Mouse (Mus musculus): Measurements from ENCODE around the gene Eml5.

The Eml5 gene

GRCm38 (mm10) chr12:98840135-98840534 is 61.1 kb downstream of the Eml5 start:
- in situ Hi-C loops (cut with MboI; ENCODE audit: low pct_unique_long_range_greater_than_20kb in 1 of 2, low sequenced_read_pairs in 2 of 2, unreplicated experiment in 1 of 2) = no loop called here

DNA sequence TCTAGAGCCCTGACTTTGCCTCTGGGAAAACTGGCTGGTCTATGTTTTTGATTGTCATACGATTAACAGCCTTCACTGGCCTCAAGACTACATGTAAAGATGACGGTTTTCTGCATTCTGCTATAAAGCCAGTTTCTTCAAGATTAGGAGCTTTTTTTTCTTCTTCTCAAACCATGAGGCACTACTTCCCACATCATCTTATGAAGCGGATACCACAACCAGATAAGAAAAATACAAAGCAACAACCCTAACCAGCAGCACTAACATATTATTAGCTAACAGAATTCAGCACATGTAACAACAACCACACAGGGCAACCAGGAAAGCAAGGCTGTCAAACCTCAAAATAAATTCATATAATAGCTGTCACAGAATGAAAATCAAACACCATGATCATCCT is 63.3 kb downstream of the Eml5 start:
- in situ Hi-C loops (cut with MboI; ENCODE audit: low pct_unique_long_range_greater_than_20kb in 1 of 2, low sequenced_read_pairs in 2 of 2, unreplicated experiment in 1 of 2) = no loop called here

- in situ Hi-C loops (cut with MboI; ENCODE audit: low pct_unique_long_range_greater_than_20kb in 1 of 2, low sequenced_read_pairs in 2 of 2, unreplicated experiment in 1 of 2) = no loop called here
Measured at GRCm38 (mm10) chr12:98835466-98835865, 65.8 kb downstream of the Eml5 start.

DNA sequence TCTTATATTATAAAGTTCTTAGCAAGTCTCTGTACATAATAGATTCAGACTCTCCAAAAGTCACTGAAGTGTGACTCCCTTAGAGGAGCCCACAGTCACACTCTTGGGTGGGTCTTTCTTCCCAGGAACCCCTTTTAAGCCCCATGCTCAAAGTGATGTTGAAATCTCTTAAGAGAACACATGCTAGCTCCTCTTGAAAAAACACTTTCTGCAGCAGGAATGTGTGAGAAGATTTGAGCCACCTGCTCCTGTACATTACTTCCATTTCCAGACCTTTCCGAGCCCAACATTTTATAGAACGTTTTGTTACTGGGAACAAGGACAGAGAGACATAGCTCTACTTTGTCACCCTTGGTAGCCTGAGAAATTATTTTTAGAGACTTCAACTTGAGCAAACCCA is 66.4 kb downstream of the Eml5 start:
- in situ Hi-C loops (cut with MboI; ENCODE audit: low pct_unique_long_range_greater_than_20kb in 1 of 2, low sequenced_read_pairs in 2 of 2, unreplicated experiment in 1 of 2) = no loop called here

- in situ Hi-C loops (cut with MboI; ENCODE audit: low pct_unique_long_range_greater_than_20kb in 1 of 2, low sequenced_read_pairs in 2 of 2, unreplicated experiment in 1 of 2) = no loop called here
Measured at GRCm38 (mm10) chr12:98833901-98834300, 67.4 kb downstream of the Eml5 start.

GRCm38 (mm10) chr12:98832929-98833598 is 68.2 kb downstream of the Eml5 start:
- in situ Hi-C loops (cut with MboI; ENCODE audit: low pct_unique_long_range_greater_than_20kb in 1 of 2, low sequenced_read_pairs in 2 of 2, unreplicated experiment in 1 of 2) = no loop called here

DNA sequence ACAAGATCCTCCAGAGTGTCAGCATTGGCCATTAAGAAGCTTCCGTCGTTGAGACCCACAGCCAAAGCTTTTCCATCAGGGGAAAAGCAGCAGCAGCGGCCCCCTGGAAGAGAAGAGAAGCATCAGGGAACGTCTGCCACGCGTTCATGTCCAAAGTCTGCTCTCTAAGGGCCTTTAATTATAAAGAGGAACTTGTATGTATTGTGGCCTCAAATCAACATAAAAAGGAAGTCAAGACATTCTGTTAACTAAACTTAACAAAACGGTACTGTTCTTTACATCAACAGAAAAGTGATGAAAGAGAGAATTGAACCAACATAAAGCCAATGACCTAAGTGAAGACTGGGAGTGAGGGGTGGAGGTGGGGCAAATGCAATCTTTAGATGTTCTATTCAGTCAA is 70.2 kb downstream of the Eml5 start:
- in situ Hi-C loops (cut with MboI; ENCODE audit: low pct_unique_long_range_greater_than_20kb in 1 of 2, low sequenced_read_pairs in 2 of 2, unreplicated experiment in 1 of 2) = no loop called here

DNA sequence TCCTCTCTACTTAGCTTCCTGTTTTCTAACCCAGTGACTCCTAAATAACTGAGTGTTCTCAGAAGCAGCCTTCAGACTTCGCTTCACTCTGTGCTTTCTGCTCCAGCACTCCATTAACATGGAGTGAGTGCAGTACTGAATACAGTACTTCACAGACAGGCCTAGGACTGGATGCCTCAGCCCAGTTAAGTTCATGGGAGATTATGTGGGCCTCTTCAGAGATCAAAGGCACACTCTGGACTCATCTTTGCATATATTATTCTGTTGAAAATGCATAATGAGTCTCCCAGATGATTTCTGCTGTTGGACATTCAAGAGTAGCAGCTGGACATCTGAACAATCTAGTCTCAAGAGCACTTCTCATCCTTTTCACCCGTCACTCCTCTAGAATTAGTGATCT is 80.5 kb downstream of the Eml5 start:
- in situ Hi-C loops (cut with MboI; ENCODE audit: low pct_unique_long_range_greater_than_20kb in 1 of 2, low sequenced_read_pairs in 2 of 2, unreplicated experiment in 1 of 2) = no loop called here

- in situ Hi-C loops (cut with MboI; ENCODE audit: low pct_unique_long_range_greater_than_20kb in 1 of 2, low sequenced_read_pairs in 2 of 2, unreplicated experiment in 1 of 2) = no loop called here
Measured at GRCm38 (mm10) chr12:98804078-98804748, 97.1 kb downstream of the Eml5 start.

- in situ Hi-C loops (cut with MboI; ENCODE audit: low pct_unique_long_range_greater_than_20kb in 1 of 2, low sequenced_read_pairs in 2 of 2, unreplicated experiment in 1 of 2) = no loop called here
Measured at GRCm38 (mm10) chr12:98802245-98802644, 99.0 kb downstream of the Eml5 start.

GRCm38 (mm10) chr12:98800334-98800733 is 101.0 kb downstream of the Eml5 start:
- in situ Hi-C loops (cut with MboI; ENCODE audit: low pct_unique_long_range_greater_than_20kb in 1 of 2, low sequenced_read_pairs in 2 of 2, unreplicated experiment in 1 of 2) = no loop called here

DNA sequence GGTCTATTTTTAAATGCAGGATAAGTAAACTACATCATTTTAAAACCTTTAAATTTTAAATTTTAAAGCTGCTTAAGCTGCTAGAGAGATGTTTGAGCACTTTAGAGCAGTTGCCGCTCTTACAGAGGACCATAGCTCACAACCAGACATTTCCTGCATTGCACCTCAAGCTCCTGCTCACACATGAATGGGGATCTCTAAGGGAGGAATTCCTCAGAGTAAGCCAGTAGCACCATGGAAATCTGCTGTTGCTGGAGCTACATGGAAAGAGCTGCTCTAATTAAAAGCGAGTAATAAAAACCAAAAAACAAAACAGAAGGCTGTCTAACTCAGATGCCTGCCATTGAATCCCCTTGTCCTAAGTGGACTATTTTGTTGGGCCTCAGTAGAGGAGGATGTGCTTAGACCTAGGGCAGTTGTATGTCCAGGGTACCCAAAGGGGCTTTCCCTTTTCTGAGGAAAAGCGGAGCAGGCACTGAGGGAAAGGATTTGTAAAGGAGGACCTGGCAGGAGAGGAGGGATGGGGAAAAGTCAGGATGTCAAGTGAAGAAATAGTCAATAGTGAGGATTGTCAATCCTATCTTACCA is 105.5 kb downstream of the Eml5 start:
- in situ Hi-C loops (cut with MboI; ENCODE audit: low pct_unique_long_range_greater_than_20kb in 1 of 2, low sequenced_read_pairs in 2 of 2, unreplicated experiment in 1 of 2) = no loop called here

DNA sequence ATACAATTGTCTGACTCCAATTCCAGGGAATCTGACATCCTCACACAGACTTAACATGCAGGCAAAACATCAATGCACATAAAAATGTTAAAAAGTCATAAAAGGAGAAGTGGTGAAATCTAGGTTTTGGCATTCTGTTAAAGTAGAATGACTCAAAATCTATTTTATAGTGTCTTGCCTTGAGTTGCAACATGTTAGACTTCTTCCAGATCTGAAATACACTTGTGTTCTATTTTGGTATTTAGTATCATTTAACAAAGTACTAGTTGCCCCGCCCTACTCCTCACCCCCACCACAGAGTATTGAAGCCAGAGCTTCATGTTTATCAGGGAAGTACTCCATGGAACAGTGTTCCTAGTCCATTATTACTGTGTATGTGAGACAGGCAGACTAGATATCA is 117.0 kb downstream of the Eml5 start:
- in situ Hi-C loops (cut with MboI; ENCODE audit: low pct_unique_long_range_greater_than_20kb in 1 of 2, low sequenced_read_pairs in 2 of 2, unreplicated experiment in 1 of 2) = no loop called here

DNA sequence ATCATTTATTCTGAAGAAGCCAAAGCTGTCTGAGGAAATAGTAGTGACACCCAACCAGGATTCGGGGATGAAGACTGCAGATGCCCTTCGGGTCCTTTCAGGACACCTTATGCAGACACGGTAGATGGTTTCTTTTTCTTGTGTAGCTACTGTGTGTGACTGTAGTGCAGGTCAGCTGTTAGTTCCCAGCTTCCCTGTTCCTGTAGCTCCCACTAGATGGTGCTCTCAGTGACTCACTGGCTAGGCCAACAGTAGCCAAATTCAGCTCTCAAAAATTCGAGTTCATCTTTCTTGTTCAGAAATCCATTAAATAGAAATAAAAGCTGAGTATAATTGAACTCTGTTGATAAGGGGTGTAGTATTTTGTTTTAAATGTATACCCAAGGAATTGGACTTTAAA is 122.1 kb downstream of the Eml5 start:
- in situ Hi-C loops (cut with MboI; ENCODE audit: low pct_unique_long_range_greater_than_20kb in 1 of 2, low sequenced_read_pairs in 2 of 2, unreplicated experiment in 1 of 2) = no loop called here

GRCm38 (mm10) chr12:98777509-98777908 is 123.8 kb downstream of the Eml5 start:
- in situ Hi-C loops (cut with MboI; ENCODE audit: low pct_unique_long_range_greater_than_20kb in 1 of 2, low sequenced_read_pairs in 2 of 2, unreplicated experiment in 1 of 2) = no loop called here

- in situ Hi-C loops (cut with MboI; ENCODE audit: low pct_unique_long_range_greater_than_20kb in 1 of 2, low sequenced_read_pairs in 2 of 2, unreplicated experiment in 1 of 2) = no loop called here
Measured at GRCm38 (mm10) chr12:98766241-98766640, 135.0 kb downstream of the Eml5 start.

GRCm38 (mm10) chr12:98759700-98760099 is 141.6 kb downstream of the Eml5 start:
- in situ Hi-C loops (cut with MboI; ENCODE audit: low pct_unique_long_range_greater_than_20kb in 1 of 2, low sequenced_read_pairs in 2 of 2, unreplicated experiment in 1 of 2) = no loop called here

GRCm38 (mm10) chr12:98757636-98758035 is 143.6 kb downstream of the Eml5 start:
- in situ Hi-C loops (cut with MboI; ENCODE audit: low pct_unique_long_range_greater_than_20kb in 1 of 2, low sequenced_read_pairs in 2 of 2, unreplicated experiment in 1 of 2) = no loop called here

GRCm38 (mm10) chr12:98747380-98747753 is 153.9 kb downstream of the Eml5 start:
- in situ Hi-C loops (cut with MboI; ENCODE audit: low pct_unique_long_range_greater_than_20kb in 1 of 2, low sequenced_read_pairs in 2 of 2, unreplicated experiment in 1 of 2) = no loop called here

DNA sequence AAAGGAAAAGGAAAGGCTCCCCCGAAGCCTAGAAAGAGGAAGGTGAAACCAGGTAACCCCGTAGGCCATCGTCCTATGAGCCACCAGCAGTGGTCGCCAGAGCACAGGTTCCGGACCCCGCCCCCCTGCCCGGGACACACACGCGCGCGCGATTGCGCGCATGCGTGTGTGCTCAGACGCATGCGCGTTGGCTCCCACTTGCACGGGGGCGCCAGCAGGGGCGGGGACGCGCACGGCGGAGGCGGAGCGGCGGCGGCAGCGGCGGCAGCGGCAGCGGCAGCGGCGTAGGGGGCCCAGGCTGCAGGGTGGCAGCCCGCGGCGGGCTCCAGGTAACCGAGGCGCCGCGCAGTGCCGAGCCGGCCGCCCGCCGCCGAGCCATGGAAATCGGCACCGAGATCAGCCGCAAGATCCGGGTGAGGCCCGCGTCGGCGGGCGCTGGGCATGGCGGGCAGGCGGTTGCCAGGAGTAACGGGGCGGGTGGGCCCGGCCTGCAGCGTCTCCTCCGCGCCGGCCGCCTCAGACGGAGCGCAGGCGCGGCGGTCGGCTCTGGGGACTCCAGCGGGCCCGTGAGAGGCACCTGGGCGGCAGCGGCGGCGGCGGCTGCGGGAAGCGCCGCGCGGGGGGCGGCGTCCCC is 154.4 kb downstream of the Eml5 start, which contains the start of gene Zc3h14:
Gene Zc3h14, plus strand, starts transcription at position 219 of the 634 bp plus-strand sequence.
- in situ Hi-C loops (cut with MboI; ENCODE audit: low pct_unique_long_range_greater_than_20kb in 1 of 2, low sequenced_read_pairs in 2 of 2, unreplicated experiment in 1 of 2) = no loop called here
